Mouse (Mus musculus) embryonic stem cell, embryonic (primary cell): ENCODE measurements around the gene Gcnt1.

ENCODE experiments used
- CTCF ChIA-PET, 4 experiments: fragments of 300-600 bp in 2 of 4; fragments of 350-600 bp in 2 of 4; sonication (Branson Sonifier 250); formaldehyde crosslinking; loops; one replicate each; lab custom pipeline; 2022; ENCODE audit warnings: inconsistent platforms in 2 of 4; lab: Charles Lee
- POLR2A ChIA-PET, 4 experiments: fragments of 300-600 bp in 2 of 4; fragments of 350-600 bp in 2 of 4; sonication (Branson Sonifier 250); formaldehyde crosslinking; loops; one replicate each; lab custom pipeline; 2022; ENCODE audit warnings: antibody characterized with exemption in 4 of 4, inconsistent platforms in 1 of 4; lab: Charles Lee

The Gcnt1 gene

GRCm38 (mm10) chr19:17372701-17373100 is at the start of gene Gcnt1:
TSS of gene Gcnt1 (minus strand) at chr19:17372844.
- CTCF ChIA-PET = no interaction called here
- POLR2A ChIA-PET = no interaction called here

GRCm38 (mm10) chr19:17417855-17418254 is 45.2 kb upstream of the Gcnt1 start:
- ChIA-PET POLR2A (interaction anchor here in 2 of 4 experiments (1.0 to 1.5 kb wide), 4 partner anchors 9 to 1192 kb away, joined by 3 to 5 read pairs (median 4); no protein-coding TSS in a partner anchor), CTCF (no interaction called here)

- POLR2A ChIA-PET = interaction anchor here in 2 of 4 experiments (0.7 to 2.3 kb wide), 7 partner anchors 12 to 23 kb away, joined by 3 to 5 read pairs (median 4); partner anchors contain the start of gene Rfk (in 2 of the 2)
- CTCF ChIA-PET = no interaction called here
These were observed 40.3 kb upstream of the Gcnt1 start for GRCm38 (mm10) chr19:17412915-17413459.

GRCm38 (mm10) chr19:17410465-17411065 is 37.9 kb upstream of the Gcnt1 start:
- CTCF ChIA-PET = no interaction called here
- POLR2A ChIA-PET = interaction anchor here in 2 of 4 experiments (1.0 to 1.2 kb wide), 2 partner anchors 16 to 258 kb away, joined by 3 to 4 read pairs; partner anchors contain the start of gene Rfk (in 1 of the 2)

- ChIA-PET POLR2A (interaction anchor here in 3 of 4 experiments (0.9 to 1.4 kb wide), 5 partner anchors 10 to 257 kb away, joined by 3 to 4 read pairs (median 4); partner anchors contain the start of gene Rfk (in 2 of the 3)), CTCF (no interaction called here)
These were observed 36.7 kb upstream of the Gcnt1 start for GRCm38 (mm10) chr19:17409351-17409750.

GRCm38 (mm10) chr19:17408591-17408990 is 35.9 kb upstream of the Gcnt1 start:
- ChIA-PET CTCF (interaction anchor here in 2 of 4 experiments (0.5 to 0.6 kb wide), 2 partner anchors 284 to 1163 kb away, joined by 3 to 4 read pairs; no protein-coding TSS in a partner anchor), POLR2A (interaction anchor here (0.6 to 1.4 kb wide), 7 partner anchors 9 to 262 kb away, joined by 3 to 4 read pairs (median 3); partner anchors contain the start of gene Rfk (in 1 of the 4))

GRCm38 (mm10) chr19:17406823-17407222 is 34.2 kb upstream of the Gcnt1 start:
- CTCF ChIA-PET = no interaction called here
- POLR2A ChIA-PET = no interaction called here

- ChIA-PET POLR2A (interaction anchor here in 2 of 4 experiments (1.0 to 1.3 kb wide), 4 partner anchors 9 to 252 kb away, joined by 3 to 8 read pairs (median 5); partner anchors contain the start of gene Rfk (in 2 of the 2)), CTCF (interaction anchor here in 1 of 4 experiments (0.8 kb wide), 1 partner anchor 8 kb away, joined by 3 read pairs; no protein-coding TSS in a partner anchor)
These were observed 30.5 kb upstream of the Gcnt1 start for GRCm38 (mm10) chr19:17403175-17403574.

- POLR2A ChIA-PET = interaction anchor here in 1 of 4 experiments (2.0 kb wide), 1 partner anchor 12 kb away, joined by 4 read pairs; no protein-coding TSS in a partner anchor
- CTCF ChIA-PET = no interaction called here
These were observed 27.9 kb upstream of the Gcnt1 start for GRCm38 (mm10) chr19:17400571-17400970.

GRCm38 (mm10) chr19:17399965-17400364 is 27.3 kb upstream of the Gcnt1 start:
- ChIA-PET CTCF (interaction anchor here in 1 of 4 experiments (0.6 kb wide), 1 partner anchor 35 kb away, joined by 3 read pairs; no protein-coding TSS in a partner anchor), POLR2A (interaction anchor here in 1 of 4 experiments (1.0 to 2.0 kb wide), 2 partner anchors 9 to 12 kb away, joined by 4 read pairs; no protein-coding TSS in a partner anchor)

GRCm38 (mm10) chr19:17397922-17398321 is 25.3 kb upstream of the Gcnt1 start:
- CTCF ChIA-PET = interaction anchor here in 2 of 4 experiments (0.5 to 1.2 kb wide), 2 partner anchors 40 to 273 kb away, joined by 3 to 6 read pairs; no protein-coding TSS in a partner anchor
- POLR2A ChIA-PET = interaction anchor here in 3 of 4 experiments (0.6 to 1.8 kb wide), 5 partner anchors 16 to 1275 kb away, joined by 3 to 5 read pairs (median 3); no protein-coding TSS in a partner anchor

- POLR2A ChIA-PET = interaction anchor here in 1 of 4 experiments (1.1 to 1.8 kb wide), 2 partner anchors 17 to 21 kb away, joined by 3 to 5 read pairs; no protein-coding TSS in a partner anchor
- CTCF ChIA-PET = interaction anchor here in 1 of 4 experiments (0.6 to 0.7 kb wide), 2 partner anchors 32 to 442 kb away, joined by 3 read pairs; no protein-coding TSS in a partner anchor
These were observed 24.2 kb upstream of the Gcnt1 start for GRCm38 (mm10) chr19:17396802-17397201.

GRCm38 (mm10) chr19:17393841-17394591 is 21.4 kb upstream of the Gcnt1 start, which contains the start of gene Rfk:
TSS of gene Rfk (plus strand) at chr19:17394043.
- ChIA-PET CTCF (interaction anchor here in 1 of 4 experiments (0.7 kb wide), 1 partner anchor 607 kb away, joined by 7 read pairs; no protein-coding TSS in a partner anchor), POLR2A (interaction anchor here (0.6 to 2.1 kb wide), 37 partner anchors 9 to 1276 kb away, joined by 3 to 9 read pairs (median 4); partner anchors contain the start of genes Carnmt1 (in 1 of the 4) and Foxb2 (in 1 of the 4))

GRCm38 (mm10) chr19:17392866-17393265 is 20.2 kb upstream of the Gcnt1 start:
- CTCF ChIA-PET = interaction anchor here in 1 of 4 experiments (0.6 kb wide), 1 partner anchor 50 kb away, joined by 5 read pairs; no protein-coding TSS in a partner anchor
- POLR2A ChIA-PET = interaction anchor here in 3 of 4 experiments (1.0 to 1.9 kb wide), 4 partner anchors 20 to 240 kb away, joined by 3 to 6 read pairs (median 4); no protein-coding TSS in a partner anchor

- ChIA-PET CTCF (interaction anchor here (0.6 to 3.1 kb wide), 20 partner anchors 14 to 756 kb away, joined by 3 to 25 read pairs (median 4); no protein-coding TSS in a partner anchor), POLR2A (interaction anchor here in 2 of 4 experiments (0.6 to 2.2 kb wide), 11 partner anchors 15 to 273 kb away, joined by 3 to 7 read pairs (median 3); no protein-coding TSS in a partner anchor)
These were observed 15.8 kb upstream of the Gcnt1 start for GRCm38 (mm10) chr19:17388404-17388803.

- CTCF ChIA-PET = no interaction called here
- POLR2A ChIA-PET = interaction anchor here in 1 of 4 experiments (0.7 kb wide), 1 partner anchor 1614 kb away, joined by 4 read pairs; no protein-coding TSS in a partner anchor
These were observed 13.8 kb upstream of the Gcnt1 start for GRCm38 (mm10) chr19:17386424-17386823.

GRCm38 (mm10) chr19:17385426-17385825 is 12.8 kb upstream of the Gcnt1 start:
- ChIA-PET POLR2A (no interaction called here), CTCF (no interaction called here)
